Mouse (Mus musculus): ENCODE data around the gene Sergef.

DNA sequence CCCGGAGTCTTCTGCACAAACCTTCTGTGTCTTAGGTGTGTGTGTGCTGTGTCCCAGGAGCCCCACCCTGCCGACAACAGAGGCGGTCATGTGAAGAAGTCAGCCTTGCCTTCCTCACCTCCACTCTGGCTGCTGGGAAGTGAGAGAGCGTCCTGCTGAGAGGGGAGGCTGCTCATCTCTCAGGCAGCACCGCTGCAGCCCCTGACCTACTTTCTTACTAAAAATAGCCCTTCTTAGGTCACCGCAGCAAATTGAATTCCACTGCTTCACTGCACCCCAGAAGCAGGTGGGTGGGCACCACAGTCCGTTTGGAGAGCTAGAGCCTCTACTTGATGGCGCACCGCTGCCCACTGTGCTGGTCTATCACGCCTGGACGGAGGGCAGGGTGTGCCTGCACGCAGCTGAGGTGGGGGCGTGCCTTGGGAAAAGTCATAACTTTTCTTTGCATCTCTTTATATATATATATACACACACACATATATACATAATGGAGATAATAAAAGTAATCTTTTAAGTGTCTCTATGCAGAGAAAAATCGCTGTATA, 147.4 kb downstream of the Sergef start:
- TF ChIP-seq POLR2A (IDR thresholded peaks at IDR 0.05; ENCODE audit: borderline replicate concordance, insufficient read depth, low read length), result no peak
- TF ChIP-seq CTCF (IDR thresholded peaks at IDR 0.05; ENCODE audit: borderline replicate concordance, insufficient read depth, low read depth, low read length), result no peak
